Mouse (Mus musculus): Measurements from ENCODE around the gene Mb.
"Not testable (repeated sequence)": the region's sequence is repeated elsewhere in the genome, so short reads cannot be mapped to it uniquely, and the experiment has no call there.

Mb gene

DNA sequence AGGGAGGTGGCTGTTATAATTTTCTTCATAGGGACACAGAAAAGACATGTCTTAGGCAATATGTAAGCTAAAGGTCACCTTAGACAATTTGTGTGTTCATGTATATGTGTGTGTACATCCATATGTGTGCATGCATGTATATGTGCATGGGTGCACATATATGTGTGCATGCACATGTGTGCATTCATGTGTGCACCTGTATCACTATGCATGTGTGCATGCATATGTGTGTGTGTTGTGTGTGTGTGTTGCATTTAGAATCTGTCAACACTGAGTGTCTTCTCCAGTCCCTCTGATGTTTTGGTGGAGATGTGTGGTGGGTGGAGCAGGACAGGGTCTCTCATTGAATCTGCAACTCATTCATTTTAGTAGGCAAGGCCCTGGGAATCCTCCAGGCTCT, 12.3 kb upstream of the Mb start:
- no peak for DNase-seq

DNA sequence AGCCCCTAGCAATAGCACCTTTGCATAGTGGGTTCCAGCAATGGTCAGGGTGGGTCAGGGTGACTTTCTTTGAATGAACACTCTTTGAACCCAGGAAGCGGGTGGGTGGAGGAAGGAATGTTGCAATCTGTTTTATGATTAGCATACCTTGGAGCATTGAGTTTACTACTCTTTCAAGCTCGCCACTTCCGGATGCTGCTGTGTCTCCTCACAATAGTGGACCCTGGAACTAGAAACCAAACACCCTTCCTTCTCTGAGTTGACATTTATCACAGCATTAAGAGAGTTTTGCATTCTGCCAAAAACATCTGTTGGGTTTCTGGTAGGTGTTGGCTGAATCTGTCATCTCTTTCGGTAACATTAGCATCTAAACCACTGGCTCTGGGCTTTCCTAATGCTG, 8.9 kb upstream of the Mb start:
- not testable (repeated sequence) for DNase-seq

DNA sequence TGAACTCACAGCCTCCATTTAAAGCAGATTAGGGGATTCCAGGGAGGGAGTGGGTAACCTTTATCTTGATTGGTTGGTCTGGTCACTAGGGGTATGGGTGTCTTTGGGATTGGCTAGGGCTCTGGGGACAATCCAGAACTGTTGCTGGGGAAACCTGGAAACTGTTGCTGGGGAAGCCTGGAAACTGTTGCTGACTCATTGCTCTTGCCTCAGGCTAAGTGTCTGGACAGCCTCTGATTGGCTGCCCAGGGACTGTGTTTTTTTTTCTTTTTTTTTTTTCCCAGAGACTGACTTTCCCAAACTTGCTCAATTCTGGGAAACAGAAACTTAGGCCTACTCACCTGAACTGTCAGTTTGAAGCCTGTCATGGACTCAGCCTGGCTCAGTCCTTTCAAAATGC, 8.1 kb upstream of the Mb start:
- DNase-seq, result no peak

DNA sequence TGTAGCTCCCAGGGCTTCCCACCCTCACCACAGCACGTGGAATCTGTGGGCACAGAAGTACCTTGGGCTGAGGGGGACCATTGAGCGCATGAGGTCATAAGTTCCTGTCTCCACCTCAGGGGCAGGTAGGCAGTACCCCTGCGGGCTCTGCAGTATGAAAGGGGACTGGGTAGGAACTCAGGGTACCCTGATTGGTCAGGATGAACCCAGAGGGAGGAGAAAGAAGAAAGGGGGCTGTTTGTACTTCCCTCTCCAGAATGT, 6.3 kb upstream of the Mb start:
- no peak for DNase-seq

DNA sequence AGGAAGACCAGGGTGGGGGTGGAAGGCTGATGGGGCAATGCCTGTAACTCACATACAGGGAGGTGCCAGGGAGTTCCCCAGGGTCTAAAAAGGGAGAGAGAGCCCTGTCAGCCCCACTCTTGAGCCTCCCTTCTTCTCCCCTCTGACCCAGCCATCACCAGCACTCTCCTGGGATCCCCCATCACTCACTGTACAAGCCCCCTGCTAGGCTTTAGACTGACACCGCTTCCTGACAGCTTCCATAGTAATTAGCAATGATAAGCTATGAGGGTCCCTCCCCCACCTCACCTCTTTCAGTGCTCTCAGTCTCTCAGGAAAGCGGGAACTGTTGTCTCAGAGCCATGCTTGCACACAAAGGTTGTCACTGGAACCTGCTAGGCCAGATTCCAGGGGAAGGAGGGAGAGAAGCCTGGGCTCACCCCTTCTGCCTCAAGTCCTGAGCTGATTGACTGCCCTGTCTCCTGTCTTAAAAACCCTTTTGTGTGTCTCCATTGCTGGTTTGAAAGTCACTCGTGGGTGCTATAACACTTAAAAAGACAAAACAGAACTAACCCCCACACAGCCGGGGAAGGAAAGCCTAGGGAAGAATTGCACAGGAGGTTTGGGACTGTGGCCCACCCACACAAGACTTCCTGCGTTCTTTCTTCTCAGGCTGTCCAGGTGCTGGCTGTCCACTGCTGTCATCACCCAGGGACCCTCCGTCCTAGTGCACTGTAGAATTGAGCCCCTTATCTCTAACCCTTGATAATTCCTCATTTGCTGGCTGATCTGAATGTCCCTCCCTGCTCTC, 5.7 kb upstream of the Mb start:
- DNase-seq, result peak; percentile 47

DNA sequence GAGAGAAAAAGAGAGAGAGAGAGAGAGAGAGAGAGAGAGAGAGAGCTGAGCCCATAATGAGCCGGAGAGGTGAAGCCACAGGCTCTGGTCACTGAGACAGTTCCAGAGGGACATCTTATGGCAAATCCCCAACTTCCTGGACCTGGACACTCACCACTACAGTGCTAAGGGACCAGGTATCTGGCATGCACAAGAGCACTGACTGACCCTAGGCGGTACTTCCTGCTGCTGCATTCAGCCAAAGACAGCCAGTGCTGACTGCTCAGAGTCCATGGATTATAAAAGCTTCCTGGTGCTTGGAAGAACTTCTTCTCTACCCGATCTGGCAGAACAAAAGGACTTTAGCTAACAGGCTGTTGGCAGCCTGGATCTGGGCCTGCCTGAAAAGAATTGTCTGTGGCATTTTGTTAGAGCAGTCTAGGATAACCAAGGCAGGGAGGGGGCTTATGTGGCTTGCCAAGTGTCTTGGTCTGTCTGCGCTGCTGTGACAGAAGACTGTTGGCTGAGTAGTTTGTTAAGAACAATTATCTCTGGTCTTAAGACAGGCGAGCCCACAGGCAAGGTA, 4.2 kb upstream of the Mb start:
- DNase-seq, result no peak

DNA sequence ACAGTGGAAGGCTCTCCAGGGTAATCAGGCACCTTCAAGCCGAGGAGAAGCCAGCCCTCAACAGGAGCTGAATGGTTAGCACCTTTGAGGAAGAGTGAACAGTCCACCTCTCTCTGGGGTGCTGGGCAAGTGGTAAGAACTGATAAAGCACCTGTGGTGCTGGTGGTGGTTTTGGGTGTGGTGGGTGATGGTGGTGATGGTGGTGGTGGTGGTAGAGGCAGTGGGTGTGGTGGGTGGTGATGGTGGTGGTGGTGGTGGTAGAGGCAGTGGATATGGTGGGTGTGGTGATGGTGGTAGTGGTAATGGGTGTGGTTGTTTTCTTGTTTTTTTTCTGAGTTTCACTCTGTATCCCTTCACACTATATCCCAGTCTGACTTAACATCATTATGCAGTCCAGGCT, 2.6 kb upstream of the Mb start:
- DNase-seq, result no peak

DNA sequence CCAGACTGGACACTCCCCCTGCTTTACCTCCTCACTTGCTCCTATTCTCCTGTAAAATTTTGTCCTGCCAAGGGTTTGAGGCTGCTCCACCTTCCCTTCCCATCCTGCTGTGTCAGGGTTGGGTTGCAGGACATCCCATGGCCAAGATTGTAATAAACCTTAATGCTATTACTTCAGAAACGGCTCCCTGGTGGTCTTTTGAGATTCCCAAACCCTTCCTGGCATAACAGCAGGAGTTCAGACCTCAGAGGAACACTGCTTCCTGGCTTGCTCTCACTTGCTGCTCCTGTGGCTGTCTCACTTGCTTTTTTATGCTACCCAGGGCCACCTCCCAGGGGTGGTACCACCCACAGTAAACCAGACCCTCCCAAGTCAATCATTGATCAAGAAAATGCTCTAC, 1.7 kb upstream of the Mb start:
- no peak for DNase-seq

DNA sequence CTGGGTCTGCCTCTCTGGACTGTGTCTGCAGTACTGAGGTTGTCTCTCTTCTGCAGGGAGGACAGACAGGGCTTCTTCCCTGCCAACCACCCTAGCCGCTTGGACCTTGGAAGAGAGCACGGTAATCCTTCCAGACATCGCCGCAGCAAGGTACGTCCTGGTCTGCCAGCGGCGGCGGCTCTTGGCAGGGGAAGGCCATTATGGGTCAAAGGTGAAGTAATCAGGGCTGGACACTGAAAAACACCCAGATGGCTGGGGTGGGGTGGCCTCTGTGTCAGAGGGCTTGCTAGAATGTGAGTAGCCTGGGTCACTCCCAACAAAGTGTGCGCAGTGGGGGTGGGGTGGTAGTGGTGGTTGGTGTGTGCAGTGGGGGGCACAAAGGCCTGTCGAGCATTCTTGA, 4.9 kb downstream of the Mb start:
- DNase-seq, result no peak

DNA sequence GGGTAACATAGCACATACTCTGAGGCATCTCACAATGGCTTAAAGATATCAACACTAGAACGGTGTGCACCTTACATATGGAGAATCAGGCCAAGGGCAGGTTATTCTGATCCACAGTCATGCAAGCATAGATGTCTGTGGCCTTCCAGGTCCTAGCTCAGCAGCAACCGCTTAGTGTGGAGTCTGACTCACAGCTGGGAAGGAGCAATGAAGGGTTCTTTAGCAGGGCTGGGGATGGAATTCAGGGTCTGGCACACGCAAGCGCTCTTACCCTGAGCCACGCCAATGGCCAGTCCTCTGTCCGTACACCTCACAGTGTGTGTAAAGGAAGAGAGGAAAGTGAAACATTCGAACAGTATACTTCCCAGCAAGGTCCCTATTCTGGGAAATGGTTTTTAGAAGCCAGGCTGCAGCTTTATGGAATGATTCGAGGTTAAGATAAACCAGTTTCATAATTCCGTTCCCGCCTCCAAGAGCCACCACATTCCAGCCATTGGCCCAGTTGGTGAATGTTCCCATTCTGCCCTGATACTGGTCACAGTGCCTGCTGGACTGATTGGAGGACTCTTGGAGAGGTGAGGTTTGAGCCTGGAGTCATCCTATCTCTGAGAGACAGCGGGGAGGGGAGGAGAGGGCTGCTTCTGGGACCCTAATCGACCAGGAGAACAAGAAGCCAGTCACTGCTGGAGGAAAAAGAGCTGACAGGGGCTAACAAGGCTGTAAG, 5.7 kb downstream of the Mb start, which contains the start of gene Apol6:
TSS of gene Apol6 (plus strand) at position 133 of the 724 bp plus-strand sequence.
- DNase-seq, result no peak

DNA sequence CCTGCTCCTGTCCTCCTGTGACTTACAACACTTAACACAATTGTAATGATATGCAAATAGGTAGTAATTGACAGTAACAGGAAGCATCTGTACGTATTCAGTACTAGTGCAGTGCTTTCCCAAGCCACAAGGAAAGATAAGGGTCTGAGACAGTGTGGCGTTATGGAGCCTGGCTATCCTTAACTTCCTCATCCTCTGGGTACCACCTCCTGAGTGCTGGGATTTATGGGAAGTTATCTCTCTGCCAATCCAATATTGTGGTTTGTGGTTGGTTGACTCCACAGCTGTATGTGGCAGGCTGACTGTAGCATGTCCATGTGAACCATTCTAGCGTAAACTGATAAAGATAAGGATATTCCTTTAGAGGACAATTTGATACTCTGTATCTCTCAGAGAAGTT, 9.7 kb downstream of the Mb start:
- DNase-seq, result no peak

DNA sequence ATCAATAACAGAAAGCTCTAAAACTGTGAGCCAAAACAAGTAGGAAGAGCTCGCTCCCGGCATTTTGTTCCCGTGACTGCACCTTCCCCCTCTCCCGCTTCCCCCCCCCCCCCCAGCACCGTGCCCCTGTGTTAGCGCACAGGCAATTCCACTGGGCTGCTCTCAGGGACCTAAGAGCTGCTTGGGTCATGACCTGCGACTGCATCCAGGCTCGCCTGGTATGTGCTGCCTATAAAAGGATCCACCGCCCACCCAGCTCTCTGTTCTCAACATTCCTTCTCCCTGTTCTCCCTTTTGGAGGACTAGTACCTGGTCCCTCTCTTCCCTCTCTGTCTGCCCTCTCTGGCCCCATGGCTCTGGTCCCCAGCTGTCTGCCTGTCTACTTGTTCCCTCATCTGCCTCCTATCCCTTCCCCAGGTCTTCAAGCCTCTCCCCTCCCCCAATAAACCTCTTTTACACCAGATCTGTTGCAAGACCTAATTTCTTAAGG, 11.2 kb downstream of the Mb start:
- DNase-seq, result no peak

DNA sequence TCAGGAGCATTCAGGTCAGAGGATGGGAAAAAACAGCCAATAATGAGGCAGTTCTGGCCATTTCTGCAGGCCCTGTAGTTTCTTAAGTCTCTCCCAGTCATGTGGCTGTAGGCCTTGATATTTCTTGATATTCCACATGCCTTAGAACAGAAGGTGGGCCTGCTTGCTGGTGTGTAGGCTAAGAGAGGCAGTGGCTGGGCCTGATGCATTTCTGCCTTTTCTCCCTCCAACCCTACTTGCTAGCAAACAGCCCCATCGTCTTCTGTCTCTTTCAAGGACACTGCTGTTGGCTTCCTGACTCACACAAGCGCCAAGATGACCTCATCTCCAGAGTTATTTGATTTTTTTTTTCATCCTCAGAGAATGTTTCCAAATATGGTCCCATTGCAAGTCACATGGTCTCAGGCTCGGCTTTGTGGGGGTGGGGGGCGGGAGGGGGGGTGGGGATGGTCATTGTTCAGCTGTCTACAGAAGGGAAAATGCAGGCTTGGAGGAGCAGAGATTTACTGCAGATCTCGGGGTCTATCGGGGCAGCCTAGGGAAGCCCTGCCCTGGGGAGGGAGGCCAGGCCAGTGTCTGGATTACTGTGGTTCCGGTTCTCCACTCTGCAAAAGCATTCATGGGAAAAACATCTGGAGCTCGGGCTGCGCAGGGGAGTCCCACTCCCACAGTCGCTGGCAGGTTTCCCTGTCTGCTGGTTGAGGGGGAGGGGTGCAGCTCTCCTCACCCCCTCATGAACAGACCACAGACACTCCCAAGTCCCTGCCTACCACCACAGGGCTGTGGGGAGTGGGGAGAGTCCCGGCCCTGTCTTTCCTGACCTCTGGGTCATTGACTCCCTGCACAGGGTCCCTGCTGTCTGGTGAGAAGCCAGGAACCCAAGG, 12.9 kb downstream of the Mb start:
- DNase-seq, result peak; percentile 71

DNA sequence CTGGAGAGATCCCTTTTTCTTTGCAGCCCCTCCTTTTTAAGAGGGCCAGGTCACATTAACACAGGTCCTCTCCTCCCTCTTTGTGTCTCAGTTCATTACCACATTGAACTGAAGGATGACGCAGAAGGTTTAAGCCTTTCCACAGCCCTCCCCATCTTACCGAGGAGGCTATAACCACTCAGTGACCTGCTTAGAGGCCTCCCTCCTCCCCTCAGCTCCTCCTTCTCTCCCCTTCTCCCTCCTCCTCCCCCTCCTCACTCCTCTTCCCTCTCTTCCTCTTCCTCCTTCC, 13.5 kb downstream of the Mb start:
- no peak for DNase-seq

DNA sequence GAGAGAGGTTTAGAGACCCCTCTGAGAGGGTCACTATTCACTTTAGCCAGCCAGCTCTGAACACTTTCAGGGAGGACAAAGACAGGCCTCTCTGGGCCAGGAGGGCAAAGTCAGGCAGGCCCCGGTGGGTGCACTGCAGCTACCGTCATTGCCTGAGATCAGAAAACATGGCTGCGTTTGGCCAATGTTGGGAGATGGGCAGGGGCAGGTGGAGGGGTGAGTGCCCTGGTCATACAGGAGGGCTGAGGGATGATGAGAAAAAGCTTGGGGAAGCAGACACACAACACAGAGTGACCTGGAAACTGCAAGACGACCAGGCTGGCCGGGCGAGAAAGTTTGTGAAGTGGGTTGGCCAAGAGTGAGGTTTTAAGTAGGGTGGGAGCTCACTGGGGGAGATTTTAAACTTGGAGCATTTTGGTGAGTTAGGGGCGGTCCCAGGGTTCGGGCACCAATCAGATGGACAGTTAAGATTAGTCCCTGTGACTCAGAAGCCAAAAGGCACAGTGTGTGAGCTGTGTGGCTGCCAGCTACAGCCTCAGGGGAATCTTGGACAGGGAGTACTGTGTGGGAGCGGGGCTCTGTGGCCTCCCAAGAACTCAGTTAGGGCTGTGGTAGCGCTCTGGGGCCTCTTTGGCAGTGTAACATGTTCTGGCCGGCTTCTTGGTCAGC, 14.0 kb downstream of the Mb start:
- DNase-seq, result no peak

DNA sequence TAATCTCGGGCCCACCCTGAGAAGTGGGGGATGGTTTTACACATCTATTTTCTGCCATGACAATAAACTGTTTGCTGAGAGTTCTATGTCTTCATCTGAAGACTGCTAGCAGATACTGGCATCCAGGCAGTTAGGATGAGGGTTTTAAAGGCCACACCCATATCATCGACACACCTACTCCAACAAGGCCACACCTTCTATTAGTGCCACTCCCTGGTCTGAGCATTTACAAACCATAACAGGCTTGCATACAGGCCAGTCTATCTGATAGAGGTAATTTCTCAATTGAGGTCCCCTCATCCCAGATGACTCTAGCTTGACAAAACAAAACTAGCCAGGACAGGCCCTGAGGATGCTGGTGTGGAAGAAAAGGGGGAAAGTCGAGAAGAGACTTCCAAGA, 14.8 kb downstream of the Mb start:
- DNase-seq, result no peak

DNA sequence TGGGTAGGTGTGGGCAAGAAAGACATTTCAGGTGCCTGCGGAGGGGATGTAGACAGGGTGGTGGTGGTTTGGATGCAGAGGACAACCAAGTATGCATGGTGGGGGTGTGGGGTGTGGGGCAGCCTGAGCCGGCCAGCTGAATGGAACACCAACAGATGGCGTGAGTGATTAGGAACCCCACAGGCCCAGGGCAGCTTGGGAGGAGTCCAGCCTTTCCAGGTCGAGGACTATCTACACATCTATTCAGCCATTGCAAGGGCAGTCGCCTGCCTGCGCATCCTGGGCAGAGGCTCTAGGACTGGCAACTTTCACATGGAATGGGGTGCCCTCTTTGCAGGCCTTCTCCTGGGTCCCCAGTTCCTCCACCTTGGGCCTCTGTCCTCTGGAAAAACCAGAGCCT, 15.9 kb downstream of the Mb start:
- DNase-seq, result no peak

DNA sequence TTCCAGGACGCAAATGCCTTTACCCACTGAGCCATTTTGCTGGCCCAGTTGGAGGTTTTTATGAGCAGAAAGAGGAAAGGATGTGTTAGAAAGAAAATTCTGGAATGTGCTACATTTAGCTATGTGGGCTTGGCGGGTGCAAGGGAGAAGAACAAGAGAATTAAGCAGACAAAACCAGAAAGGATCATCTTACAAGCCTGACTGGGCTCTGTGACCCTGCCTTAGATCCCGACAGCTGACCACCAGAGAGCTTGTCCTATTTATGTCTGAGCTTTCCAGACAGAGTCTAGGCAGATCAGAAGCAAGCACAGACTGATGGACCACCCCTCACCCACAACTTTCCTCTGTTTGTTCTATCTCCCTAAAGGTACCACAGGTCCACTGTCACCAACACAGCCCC, 19.2 kb downstream of the Mb start:
- DNase-seq, result no peak

DNA sequence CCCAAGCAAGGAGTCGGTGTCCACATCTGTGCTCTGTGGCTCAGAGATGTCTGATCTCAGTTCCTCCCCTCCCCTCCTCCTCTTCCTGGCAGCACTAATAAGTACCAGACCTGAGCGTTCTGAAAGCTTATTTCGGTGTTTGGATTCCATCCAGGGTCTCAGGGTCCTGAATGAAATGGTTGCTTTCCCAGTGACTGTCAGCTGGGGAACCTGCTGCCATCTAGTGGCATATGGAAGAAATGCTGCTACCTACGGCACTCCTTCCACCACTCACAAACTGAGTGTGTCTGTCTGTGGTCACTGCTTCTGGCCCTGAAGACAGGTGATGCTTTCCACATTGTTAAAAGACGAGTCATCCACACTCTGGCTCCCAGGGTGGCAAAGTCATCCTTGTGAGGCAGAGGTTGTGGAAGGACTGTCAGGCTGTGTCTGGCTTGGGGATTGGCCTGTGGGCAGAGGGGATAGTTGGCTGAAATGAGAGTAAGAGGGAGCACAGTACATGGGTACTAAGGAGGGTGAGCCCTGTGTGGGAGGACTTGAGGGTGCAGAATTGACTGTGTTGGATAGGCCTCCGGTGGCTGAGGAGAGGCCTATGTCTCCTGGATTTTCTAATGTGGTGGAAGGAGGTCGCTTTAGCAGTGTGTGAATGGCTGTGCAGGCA, 21.0 kb downstream of the Mb start:
- peak; percentile 89 for DNase-seq

DNA sequence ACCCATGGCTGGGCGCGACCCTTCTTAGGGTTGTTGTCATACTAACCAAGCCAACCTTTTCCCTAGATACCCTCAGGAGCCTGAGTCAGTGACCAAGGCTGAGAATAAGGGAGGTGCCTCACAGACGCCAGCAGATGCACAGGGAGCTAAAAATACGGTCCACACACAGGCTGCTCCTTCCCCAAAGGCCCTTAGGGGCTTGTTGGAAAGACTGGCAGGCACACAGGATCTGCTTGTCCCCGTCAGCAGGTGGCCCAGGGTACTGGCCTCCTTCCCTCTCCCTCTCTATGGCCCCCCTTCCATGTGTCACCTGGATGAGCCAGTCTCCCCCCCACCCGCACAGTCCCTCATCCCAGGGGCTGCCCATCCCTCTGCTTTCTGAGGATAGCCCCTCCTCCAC, 22.8 kb downstream of the Mb start:
- no peak for DNase-seq

DNA sequence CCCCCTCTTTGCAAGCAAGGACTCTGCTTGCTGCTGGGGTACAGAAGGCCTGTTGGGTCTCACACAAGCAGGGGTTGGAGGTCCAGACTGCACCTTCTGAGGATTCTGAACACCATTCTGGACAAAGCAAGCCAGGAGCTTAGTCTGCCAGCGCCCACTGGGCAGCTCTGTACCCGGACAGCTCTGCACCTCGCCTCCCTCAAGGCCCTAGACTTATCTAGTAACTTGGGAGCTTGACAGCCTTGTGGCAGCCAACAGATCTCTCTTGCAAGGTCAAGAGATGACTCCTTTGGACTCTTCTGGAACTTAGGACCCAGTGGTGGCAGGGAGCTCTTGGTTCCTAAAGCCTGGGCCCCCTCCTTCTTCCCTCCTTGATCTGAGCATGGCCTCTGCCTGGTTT, 23.4 kb downstream of the Mb start:
- no peak for DNase-seq

DNA sequence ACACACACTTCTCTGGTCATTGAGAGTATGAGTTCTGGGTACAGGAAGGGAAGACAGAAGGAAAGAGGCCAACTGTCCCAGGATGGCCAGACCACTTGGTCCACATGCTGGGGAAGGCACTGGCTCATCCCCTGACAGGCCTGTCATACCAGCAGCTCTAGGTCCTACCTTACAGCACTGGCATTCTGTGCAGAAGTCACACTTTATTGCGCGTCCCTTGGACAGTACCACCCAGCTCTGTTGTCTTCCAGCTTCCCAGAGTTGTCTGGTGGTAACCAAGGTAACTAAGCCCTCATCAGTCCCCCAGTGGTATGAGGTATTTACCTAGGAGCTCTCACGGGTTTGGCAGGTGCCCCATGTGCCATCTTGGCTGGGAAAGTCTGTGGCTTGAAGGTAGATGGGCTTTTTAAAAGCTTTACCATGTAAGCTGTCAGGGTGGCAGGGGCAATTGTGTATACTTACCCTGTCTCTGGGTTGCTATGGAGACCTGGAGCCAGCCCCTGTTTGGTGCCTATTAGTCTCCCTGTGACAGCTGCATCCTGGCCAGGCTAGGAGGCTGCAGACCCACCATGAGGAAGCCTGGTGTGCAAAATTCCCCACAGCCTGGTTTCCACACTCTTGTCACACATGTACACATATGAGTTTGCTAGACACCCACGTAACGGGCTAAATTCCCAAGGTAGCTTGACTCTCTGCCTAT, 24.4 kb downstream of the Mb start:
- DNase-seq, result no peak

Data from embryo, embryonic 11 days (tissue).